Mouse (Mus musculus): ENCODE measurements at regions not wholly inside any gene's neighbourhood (a gene's known extent, or its start where the extent isn't known, plus 50 kb on each side); places are given as distances from the start of the nearest gene placed in this dataset.
"Not testable (repeated sequence)": the region's sequence is repeated elsewhere in the genome, so short reads cannot be mapped to it uniquely, and the experiment has no call there.

DNA sequence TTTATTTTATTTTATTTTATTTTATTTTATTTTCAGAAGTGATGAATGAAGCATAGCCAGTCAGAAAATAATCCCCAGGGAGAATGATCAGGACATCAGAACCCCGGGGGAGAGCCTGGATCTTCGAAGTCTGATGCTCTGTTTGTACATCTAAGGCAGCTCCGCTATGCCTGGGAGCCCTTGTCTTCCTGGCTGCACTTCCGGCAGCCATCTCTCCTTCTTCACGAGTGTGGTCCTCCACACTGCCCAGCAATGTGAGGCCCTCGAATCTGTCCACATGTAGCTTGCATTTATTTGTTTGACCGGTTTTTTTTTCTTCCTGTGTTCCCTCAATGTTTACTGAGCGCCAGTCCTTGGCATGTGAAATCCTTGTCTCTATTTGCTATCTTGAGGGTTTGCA lies 95.9 kb downstream of the Vcpkmt start:
- DNase-seq (ENCODE audit: low read depth, low spot score), result no peak

DNA sequence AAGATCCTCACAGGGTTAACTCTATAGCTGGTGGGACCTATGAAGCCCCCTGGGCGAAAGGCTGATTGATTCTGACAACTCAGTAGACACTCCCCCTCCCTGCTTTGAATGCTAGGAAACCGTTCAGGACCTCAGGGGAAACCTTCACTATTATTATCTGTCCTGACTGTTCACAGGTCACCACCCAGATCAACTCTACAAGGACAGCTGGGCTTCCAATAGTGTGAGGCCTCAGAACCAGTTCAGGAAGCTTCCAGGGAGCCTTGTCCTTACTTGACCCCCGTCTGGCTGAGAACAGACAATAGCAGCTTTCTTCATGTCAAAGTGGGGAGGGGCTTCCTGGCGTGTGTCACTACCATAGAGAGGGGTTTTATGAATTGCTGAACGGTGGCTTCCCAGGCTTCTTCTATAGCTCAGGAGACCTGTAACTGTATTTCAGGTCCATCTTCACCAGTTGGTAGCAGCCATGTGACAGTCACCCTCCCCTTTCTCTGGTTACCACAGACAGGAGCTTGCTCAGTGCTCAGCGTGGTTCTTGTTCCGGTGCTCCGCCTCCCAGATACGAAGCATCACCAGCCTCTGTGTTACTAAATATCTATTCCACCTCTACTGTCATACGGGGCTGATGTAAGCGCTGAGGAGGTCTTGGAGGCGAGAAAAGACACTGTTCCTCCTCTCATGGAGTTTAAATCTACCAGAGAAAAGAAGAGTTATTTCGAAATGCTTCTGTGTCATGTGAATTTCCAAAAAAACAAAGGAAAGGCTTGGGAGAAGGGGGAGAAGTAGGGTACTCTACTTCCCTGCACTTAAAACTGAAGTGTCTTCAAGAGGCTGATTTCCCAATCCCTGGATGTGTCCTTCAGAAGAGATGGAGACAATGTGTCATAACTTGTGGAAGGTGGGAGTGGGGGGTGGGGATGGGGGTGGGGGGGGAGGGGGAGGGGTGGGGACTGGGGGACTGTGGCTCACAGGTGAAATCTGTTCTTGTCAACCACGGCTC lies 96.9 kb downstream of the Vcpkmt start:
- no peak for DNase-seq (ENCODE audit: low read depth, low spot score)

DNA sequence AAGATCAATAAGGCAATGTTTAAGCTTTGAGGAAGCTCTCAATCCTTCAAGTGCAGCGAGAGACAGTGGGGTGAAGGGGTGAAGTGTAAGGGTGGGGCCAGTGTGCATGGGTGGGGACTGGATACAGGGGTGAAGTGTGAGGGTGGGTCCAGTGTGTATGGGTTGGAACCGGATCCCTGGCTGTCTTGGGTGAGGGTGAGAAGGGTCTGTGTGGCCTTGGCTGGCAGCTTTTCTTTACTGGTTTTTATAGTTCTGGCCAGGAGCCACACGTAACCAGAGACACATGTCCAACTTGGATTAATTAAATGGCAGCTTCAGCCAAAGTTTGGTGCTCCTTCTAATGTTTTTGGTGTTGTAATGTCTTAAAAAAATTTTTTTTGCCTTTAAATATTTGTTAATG lies 101.4 kb downstream of the Vcpkmt start:
- no peak for DNase-seq (ENCODE audit: low read depth, low spot score)

DNA sequence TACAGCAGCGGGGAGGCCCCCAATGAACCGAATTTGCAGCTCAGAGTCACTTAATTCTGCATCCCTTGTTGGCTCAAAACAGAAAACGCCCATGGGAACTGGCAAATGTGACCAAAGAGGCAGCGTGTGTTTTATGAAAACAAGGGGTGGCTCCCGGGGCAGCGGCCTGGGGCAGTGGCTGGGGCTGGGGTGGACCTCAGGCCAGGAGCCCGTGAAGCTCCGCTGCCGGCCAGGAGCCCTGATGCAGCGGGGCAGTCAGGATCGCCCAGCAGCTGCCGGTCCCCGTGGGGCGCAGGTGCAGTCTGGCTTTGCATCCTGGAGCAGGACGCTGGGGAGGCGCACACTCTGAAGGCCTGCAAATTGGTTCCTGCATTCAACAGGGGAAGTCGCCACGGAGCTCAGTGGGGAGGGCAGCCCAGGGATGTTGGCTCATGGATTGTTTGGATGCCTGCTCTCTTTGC lies 104.4 kb upstream of the Gm9887 start:
- peak; percentile 14 for DNase-seq (ENCODE audit: low read depth, low spot score)

DNA sequence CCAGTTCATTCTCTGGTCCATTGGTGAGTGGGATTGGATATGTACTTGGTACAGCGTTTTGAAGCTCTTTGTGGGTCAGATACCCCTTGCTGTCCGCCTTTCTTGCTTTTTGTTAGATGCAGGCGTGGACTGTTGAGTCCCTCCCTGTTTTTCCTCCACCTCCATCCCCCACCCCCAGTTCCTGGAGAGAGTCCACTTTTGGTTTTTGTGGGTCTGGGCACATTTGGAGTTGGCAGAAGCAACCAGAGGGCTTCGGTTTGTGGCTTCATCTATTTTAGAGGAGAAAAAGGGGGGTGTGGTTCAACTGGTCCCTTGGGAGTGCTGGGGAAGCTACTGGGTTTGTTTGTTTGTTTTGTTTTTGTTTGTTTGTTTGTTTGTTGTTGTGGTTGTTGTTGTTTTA lies 103.9 kb upstream of the Gm9887 start:
- no peak for DNase-seq (ENCODE audit: low read depth, low spot score)

DNA sequence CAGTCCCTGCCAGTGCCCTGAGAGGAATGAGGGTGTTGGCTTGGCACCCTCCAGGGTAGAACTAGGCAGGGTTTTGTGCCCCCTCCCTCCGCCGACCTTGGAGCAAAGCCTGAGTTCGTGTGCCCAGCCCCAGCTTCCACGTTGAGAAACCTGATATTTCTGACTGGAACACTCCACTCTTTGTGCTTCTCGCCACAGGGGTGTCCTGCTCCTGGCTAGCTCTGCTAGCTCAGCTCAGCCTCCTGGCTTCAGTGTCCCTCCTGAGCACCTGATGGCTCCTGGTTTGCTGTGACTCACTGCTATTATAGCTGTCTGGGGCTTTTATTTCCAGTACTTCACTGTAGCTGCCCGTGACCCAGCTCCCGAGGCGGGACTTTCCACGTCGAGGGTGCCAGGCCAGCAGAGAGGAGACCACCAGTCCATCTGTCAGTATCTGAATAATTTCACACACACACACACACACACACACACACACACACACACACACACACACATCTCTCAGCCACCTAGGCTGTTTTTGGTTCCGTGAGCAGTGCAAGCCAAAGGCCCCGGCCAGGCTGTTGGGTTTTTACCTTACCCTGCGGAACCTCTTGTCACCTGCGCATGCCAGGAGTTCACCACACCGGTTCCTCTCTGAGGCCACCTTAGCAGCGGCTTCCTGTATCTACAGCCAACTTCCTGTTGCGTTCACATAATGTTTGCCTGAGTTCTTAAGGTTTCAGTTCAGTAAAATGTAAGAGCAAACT lies 102.8 kb upstream of the Gm9887 start:
- DNase-seq (ENCODE audit: low read depth, low spot score), result peak; percentile 29

DNA sequence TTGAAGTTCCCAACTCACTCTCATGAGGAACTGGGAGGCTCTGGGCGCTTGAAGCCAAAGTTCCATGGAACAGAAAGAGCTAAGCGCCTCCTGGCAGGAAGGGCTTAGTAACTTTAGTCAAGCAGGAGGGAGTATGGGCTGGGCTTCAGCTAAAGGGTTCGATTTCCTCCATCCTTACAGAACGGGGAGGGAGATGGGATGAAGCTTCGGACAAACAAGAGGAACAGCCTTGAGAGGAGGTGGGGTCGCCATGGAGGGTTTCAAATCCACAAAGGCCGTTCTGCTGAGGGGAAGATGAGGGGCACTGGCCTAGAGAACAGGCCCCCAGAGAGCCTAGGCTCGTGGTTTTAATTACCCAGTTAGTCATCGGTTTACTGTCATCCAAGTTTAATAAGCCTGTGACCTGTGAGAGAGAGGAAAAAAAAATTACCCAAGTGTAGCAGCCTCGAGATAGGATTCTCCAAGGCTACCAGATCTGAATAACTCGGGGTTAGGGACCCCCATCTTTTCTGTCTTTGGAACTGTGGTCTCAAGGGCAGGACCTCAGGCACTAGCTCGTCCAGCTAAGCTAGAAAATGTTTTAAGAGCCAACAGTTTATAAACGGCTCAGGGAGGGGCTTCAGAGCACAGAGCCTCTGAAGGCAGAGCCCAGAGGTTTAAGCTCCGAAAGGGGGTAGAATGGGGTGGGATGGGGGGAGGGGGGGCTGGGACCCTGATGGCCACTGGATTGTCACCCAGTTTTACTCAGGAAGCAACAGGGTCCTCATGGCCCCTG lies 102.1 kb upstream of the Gm9887 start:
- DNase-seq (ENCODE audit: low read depth, low spot score), result no peak

DNA sequence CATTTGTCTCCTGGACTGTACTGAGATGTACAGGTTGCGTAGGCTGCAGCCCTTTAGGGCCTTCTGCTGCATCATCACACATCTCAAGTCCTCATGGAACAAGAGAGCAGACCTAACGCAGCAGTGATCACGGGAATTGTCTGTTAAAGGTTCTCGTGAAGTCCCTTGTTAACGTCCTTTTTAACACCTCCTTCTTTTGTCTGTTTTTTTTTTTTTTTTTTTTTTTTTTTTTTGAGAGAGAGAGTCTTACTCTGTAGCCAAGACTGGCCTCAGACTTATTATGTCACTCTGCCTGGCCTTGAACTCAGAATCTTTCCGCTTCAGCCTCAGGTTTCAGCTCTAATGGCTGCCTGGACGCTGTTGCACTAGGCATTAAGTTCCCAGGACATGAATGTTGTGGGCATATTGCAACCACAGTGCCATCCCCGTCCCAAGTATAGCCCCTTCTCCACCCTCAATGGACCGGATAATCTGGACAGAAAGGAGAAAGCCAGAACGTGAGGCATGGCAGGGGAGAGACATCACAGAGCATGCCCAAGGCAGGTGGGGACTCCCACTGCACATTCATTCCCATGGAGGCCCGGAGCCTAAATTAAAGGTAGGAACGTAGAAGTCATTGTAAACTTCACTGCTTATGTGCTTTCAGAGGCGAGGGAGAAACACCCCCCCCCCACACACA lies 101.3 kb upstream of the Gm9887 start:
- DNase-seq (ENCODE audit: low read depth, low spot score), result no peak

DNA sequence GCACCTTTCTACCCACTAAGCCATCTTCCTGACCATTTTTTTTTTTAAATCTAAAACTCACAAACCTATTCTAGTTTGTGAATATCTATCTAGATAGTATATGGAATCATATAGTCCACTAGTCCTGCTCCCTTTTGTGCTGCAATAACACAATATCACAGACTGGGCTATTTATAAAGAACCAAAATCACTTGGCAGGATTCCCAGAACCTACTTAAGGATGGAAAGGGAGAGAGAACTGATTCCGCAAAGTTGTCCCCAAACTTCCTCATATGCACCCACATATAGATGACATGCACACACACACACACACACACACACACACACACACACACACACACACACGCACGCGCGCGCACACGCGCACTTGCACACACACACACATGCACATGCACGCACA lies 100.7 kb upstream of the Gm9887 start:
- DNase-seq (ENCODE audit: low read depth, low spot score), result no peak

DNA sequence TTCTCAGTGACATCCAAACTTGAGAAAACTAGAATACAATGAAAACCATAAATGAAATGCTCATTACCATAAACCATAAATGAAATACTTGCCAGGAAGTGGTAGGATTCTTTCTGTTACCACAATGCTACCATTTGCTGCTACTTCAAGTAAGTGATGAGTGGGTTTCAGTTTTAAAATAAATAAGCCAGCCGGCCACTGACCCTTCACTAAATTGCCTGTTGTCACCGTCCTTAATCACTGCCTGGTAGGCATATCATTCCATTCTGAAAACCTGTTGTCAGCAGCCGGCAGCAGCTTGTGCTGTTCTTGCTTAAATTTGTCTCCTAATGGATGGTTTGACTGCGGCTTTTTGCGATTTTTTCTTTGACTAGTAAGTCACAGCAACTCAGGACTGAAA lies 99.6 kb upstream of the Gm9887 start:
- DNase-seq (ENCODE audit: low read depth, low spot score), result no peak

DNA sequence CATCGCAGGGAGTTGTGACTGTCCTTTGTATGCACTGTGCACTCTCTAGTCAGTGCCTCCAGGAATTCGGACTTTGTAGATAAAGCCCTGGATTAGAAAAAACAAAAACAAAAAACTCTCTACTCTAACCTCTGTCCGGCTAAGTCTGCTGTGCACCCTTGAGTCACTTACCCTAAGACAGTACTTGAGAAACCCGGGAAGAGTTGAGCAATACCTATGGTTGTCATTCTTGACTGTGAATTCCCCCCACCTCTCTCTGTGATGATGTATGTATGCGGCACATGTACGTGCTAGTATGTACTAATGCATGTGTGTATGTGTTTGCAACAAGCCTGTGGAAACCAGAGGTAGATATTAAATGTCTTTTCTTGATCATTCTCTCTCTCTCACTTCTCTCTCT lies 96.7 kb upstream of the Gm9887 start:
- DNase-seq (ENCODE audit: low read depth, low spot score), result no peak

DNA sequence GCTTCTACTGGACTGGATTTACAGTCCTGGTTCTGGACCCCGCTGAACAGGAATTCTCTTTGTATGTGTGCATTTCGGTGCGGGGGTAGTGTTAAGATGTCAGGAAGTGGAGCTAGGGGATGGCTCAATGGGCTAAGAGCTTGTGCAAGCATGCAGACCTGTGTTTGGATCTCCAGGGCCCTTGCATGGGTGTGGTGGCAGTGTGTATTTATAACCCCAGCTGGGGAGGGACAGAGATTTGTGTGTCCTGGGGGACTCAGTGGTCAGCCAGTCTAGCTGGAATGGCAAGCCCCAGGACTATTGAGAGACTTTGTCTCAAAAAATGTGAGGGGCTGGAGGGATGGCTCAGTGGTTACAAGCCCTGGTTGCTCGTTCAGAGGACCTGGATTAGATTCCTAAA lies 95.1 kb upstream of the Gm9887 start:
- DNase-seq (ENCODE audit: low read depth, low spot score), result no peak

DNA sequence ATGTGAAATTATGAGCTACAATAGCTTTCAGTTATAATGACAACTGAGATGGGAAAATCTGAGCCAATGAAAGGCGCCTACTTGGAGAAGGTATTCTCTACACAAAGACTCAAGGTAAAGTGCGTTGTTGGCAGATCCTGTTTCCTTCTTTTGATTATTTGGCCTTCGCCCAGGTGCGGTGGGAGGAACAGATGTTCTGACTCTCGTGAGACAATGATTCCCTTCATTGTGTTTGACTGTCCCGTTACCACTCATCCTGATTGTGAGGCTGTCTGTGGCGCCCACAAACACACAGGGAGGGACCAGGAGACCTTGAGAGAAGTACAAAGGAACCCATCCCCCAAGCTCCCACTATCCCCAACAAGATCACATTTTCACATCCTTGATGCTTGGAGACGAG lies 92.6 kb upstream of the Gm9887 start:
- DNase-seq (ENCODE audit: low read depth, low spot score), result no peak

DNA sequence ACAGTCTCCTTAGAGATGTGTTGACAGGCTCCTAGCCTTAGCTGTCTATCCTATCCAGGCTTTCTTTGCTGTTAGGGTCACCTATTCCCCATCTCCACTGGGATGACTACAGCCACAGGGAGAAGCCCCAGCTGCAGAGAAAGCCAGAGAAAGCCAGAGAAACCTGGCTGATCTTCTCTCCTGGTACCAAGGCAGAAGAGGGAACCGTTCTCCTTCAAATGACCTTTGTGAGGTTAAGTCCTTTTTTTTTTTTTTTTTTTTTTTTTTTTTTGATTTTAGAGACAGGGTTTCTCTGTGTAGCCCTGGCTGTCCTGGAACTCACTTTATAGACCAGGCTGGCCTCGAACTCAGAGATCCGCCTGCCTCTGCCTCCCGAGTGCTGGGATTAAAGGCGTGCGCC lies 91.1 kb upstream of the Gm9887 start:
- not testable (repeated sequence) for DNase-seq (ENCODE audit: low read depth, low spot score)

DNA sequence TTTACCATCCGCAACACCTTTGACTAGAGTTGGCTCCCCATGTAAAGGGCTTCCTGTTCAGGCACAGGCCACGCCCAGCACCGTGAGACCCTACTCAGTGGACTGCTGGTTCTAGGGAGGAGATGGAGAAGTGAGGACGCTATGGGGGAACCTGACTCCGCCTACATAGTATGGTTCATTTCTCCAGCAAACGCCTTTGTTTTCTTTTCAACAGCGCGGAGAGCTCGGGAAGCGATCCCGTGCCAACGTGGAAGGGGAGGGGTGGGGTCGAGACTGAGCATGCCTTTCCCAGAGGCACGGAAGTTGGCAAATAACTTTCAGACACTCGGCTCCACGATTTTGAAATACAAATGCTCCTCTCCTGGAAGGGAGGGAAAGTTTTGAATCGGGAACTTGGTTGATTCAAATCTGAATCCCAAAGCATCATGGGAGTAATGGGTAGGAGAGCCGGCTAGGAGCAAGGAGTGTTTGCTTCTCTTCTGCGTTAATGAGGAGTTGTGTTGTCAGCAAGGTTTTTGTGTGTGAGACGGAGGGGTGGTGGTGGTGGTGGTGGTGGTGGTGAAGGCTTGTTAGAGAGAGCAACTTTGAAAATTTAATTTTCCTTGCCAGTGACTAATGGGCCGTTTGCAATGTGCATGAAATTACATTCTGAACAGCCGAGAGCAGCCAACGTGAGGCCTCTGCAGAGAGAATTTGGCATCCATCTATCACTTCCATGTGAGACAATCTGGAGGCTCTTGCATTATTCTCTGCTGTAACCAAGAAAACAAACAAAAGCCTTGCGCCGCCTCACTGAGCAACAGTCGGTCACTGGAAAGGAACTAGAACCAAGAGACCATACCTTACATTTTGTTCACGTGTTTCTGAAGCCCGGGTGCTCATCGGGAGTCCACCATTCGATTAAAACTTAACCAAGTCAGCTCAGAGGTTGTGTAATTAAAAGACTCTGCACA lies 89.9 kb upstream of the Gm9887 start:
- DNase-seq (ENCODE audit: low read depth, low spot score), result peak; percentile 58

DNA sequence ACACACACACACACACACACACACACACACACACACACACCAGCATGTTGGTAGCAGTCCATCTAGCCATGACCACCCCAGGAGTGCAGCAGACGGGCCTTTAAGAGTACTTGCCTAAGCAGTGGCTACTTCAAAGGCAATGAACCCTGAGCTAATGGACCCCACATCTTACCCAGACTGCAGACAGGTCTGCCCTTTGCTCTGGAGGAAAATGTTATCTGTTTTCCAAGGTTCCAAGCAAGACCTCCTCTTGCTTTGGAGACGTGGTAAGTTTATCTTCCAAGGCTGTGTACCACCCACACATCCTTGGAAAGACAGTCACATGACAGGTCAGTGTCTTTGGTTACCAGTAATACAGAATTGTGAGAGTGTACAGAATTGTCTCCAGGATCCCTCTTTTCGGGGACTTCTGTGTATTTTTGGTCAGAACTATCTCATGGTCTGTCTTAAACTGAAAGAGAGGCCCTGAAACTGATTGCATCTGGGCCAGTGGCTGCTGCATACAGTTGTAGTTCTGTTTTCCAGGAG lies 88.4 kb upstream of the Gm9887 start:
- no peak for DNase-seq (ENCODE audit: low read depth, low spot score)

DNA sequence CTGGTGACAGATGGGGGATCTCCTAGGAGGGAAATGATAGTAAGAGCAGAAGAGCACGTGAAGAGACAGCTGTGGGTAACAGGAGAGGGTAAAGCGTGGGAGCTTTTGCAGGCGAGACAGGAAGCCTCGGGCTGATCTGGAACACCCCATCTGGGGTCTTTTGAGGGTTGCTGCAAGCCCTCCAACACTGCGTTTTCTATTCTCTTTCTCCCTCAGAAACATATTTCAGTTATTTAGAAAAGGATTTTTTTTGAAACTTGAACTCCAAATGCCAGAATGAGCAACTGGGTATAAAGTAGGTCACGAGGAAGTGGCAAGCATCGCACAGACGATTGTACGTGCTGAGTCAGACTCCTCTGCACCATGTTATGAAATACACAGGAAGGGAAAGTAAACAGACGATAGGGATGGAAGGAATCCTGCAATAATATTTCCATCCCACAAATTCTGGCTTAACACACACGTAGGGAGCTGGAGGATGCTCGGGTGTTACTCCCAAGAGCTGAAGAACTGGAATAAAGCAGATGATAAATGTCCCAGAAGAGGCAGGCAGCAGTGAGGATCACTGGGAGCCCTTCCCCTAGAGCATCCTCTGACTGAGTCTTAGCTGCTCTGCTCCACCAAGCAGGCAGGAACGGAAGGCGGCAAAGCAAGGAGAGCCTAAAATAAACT lies 86.0 kb upstream of the Gm9887 start:
- DNase-seq (ENCODE audit: low read depth, low spot score), result no peak

DNA sequence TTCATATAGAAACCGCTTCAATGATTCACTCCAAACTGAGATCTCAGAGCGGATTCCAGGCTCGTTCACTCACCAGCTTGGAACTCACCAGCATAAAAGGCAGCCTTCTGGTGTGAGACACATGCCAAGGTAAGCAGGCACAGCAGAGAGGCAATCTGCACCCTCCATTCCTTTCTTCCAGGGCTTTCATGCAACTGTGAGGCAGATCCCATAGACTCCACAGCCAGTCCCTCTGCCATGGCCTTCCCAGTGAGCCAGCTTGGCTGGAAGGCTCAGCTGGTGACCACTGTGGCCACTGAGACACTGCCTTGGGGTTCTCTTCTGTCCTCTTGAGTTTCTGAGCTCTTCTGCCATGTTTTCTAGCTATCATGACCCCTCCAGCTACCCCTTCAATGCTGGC lies 84.5 kb upstream of the Gm9887 start:
- DNase-seq (ENCODE audit: low read depth, low spot score), result no peak

DNA sequence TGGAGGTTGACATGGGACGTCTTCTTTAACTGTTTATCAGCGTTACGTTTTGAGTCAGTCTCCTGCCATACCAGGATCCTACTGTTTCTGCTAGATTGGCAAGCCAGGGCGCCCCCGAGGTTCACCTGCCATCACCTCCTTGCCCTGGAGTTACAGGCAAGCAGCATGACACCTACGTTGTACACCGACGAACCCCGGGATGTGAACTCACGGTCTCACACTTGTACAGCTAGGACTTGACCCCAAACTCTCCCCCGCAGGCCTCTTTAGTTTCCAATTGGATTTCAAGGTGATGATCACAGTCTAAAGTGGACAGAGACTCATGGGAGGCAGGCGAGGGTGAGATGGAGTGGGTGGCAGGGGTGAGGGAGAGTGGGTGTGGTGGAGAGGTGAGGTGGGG lies 83.9 kb upstream of the Gm9887 start:
- DNase-seq (ENCODE audit: low read depth, low spot score), result no peak
